Mouse (Mus musculus): ENCODE measurements around the gene Capn7.

Gene Capn7

GRCm38 (mm10) chr14:31398819-31399218 is 62.4 kb downstream of the Capn7 start:
- no peak for TF ChIP-seq GATA4 (IDR thresholded peaks at IDR 0.05; ENCODE audit: insufficient replicate concordance, low read length)

DNA sequence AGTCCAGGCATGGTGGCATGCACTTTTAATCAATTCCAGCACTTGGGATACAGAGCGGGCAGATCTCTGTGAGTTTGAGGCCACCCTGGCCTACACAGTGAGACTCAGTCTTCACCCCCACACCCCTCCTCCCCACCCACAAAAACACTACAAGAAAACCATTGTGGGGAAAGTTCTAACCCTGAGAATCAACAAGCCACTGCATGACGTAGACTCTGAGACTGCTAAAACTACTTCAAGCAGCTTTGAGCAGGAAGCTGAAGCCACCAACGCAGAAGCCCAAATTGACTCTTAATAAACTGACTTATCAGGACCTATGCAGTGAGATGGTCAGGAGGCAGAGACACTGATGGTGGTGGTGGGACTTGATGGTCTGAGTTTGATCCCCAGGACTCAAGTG is 62.8 kb downstream of the Capn7 start:
- no peak for TF ChIP-seq GATA4 (IDR thresholded peaks at IDR 0.05; ENCODE audit: insufficient replicate concordance, low read length)

DNA sequence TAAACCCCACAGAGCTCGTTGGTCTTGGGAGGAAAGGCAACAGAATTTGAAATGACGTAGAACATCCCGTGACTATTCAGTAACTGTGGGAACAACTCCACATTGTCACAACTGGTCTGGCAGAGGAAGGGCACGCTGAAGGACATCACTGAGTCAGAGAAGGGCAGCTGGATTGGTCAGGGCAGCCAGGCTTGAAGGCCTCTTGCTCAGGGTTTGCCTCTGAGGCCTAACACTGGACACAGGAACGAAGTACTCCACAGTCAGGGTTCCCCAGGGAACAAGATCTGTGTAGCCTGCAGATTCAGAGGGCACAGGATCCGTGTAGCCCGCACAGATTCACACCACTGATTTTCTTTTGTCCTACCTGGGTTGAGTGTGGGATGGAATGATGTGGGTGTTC is 63.8 kb downstream of the Capn7 start:
- no peak for TF ChIP-seq GATA4 (IDR thresholded peaks at IDR 0.05; ENCODE audit: insufficient replicate concordance, low read length)

- no peak; the same call in 1 of the 2 replicates for TF ChIP-seq GATA4 (IDR thresholded peaks at IDR 0.05; ENCODE audit: insufficient replicate concordance, low read length)
Observed at GRCm38 (mm10) chr14:31400896-31401295, 64.5 kb downstream of the Capn7 start.

GRCm38 (mm10) chr14:31401918-31402427 is 65.5 kb downstream of the Capn7 start:
- no peak for TF ChIP-seq GATA4 (IDR thresholded peaks at IDR 0.05; ENCODE audit: insufficient replicate concordance, low read length)

- no peak for TF ChIP-seq GATA4 (IDR thresholded peaks at IDR 0.05; ENCODE audit: insufficient replicate concordance, low read length)
Observed at GRCm38 (mm10) chr14:31402693-31403092, 66.3 kb downstream of the Capn7 start.

GRCm38 (mm10) chr14:31403556-31403955 is 67.1 kb downstream of the Capn7 start:
- no peak for TF ChIP-seq GATA4 (IDR thresholded peaks at IDR 0.05; ENCODE audit: insufficient replicate concordance, low read length)

GRCm38 (mm10) chr14:31403995-31404394 is 67.6 kb downstream of the Capn7 start:
- TF ChIP-seq GATA4 (IDR thresholded peaks at IDR 0.05; ENCODE audit: insufficient replicate concordance, low read length), result peak; percentile 100

DNA sequence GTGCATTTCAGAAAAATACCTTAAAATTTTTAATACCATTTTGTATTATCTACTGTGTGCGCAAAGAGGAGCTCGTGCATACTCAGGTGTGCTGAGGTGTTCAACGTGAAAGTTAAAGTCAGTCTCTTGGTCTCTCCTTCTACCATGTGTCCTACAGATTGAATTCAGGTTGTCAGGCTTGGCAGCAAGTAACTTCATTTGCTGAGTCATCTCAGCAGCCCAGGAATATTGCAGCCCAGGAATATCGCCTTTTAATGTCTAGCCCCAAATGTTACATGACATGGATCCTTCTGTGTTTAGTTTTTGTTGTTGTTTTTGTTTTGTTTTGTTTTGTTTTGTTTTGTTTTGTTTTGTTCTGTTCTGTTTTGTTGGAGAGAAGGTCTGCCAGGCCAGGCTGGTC is 68.2 kb downstream of the Capn7 start:
- TF ChIP-seq GATA4 (IDR thresholded peaks at IDR 0.05; ENCODE audit: insufficient replicate concordance, low read length), result no peak

DNA sequence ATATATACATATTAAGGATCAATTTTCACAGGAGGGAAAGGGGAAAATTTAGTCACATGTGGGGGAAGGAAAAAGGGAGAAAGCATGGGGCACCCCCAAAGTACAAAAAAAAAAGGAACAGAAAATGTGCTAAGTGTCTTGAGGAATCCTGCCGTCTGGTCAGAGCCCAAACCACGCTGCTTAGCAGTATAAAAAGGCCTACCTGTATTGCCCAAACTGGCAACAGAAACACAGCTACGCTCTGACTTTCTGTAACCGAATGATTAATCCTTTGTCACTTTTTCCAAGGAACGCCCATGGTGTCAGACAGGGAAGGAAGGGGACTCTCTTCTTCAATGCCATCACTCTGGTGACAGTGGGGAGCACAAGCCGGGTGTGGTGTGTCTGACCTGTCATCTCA is 69.2 kb downstream of the Capn7 start:
- no peak for TF ChIP-seq GATA4 (IDR thresholded peaks at IDR 0.05; ENCODE audit: insufficient replicate concordance, low read length)

GRCm38 (mm10) chr14:31406154-31406810 is 69.8 kb downstream of the Capn7 start:
- TF ChIP-seq GATA4 (IDR thresholded peaks at IDR 0.05; ENCODE audit: insufficient replicate concordance, low read length), result no peak

DNA sequence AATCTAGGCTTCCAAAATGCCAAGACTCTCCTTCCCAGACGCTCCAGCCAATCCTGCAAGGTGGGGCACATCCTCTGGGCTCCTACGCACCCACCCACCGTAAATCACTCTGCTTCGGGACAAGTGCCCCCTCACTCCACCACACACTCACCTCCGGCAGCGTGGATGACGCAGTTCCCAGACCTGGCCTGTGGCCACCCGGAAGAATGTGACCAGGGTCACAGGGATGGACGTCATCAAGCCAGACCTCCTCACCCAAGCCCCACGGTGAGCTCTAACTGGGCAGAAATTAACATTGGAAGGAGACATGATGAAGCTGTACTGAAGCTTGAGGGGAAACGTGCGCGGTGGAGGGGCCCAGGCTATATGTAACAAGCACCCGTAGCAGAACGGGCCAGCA is 70.8 kb downstream of the Capn7 start:
- TF ChIP-seq GATA4 (IDR thresholded peaks at IDR 0.05; ENCODE audit: insufficient replicate concordance, low read length), result no peak

DNA sequence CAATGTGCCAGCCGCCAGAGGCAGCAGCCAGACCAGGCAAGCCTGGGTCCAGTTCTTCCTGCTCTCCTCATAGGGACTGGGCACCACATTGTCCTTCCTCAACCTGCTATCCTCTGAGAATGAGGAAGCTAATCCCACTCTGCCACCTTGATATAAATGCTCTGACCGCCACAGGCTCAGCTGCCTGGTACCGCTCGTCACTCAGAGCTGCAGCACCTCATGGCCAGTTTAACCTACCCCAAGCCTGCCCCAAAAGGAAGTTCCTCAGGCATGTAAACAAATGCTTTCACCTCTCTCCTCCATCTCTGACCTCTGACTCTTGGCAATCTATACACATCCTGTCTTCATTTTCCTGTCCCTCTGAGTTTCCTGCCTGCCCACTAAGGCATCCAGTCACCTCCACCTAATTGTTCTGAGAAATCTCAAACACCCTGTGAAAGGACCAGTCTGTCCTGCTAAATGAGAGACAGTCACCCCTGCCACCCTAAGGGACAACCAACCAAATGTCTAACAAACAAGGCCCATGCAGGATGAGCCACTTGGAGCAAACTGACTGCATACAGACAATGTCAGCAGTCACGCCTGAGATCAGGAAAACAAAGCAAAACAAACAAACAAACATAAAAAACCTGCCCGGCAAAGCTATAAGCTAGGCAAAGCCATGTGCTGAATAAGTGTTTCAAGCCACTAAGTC is 71.6 kb downstream of the Capn7 start:
- peak; percentile 80; the same call in 1 of the 2 replicates for TF ChIP-seq GATA4 (IDR thresholded peaks at IDR 0.05; ENCODE audit: insufficient replicate concordance, low read length)

GRCm38 (mm10) chr14:31408666-31409065 is 72.2 kb downstream of the Capn7 start:
- TF ChIP-seq GATA4 (IDR thresholded peaks at IDR 0.05; ENCODE audit: insufficient replicate concordance, low read length), result no peak

DNA sequence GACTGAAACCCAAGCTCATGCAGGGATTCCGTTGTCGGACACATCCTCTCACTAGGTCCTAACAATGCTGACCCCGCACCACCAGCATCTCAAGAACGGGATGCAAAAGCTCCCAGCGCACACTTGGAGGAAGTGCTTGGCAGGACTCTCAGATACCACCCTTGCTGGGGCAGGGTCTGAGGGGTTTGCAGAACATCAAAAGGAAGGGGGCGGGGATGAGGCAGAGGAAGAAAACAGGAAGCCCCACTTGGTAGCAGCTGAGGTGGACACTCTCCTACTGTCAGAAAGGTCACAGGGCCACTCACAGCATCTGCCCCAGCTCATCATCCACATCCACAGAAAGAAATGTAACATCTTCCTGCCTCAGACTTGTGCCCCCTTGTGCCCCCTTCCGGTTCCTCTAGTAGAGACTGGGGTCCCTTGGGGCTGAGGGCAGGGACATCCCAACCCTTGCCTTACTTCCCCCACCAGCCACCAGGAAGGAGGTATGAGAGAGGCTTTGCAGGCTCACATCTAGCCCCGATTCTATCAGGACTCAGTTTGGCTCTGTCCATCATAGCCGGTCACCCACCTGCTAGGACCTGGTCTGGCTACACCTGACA is 73.8 kb downstream of the Capn7 start:
- TF ChIP-seq GATA4 (IDR thresholded peaks at IDR 0.05; ENCODE audit: insufficient replicate concordance, low read length), result no peak

GRCm38 (mm10) chr14:31410737-31411136 is 74.3 kb downstream of the Capn7 start:
- TF ChIP-seq GATA4 (IDR thresholded peaks at IDR 0.05; ENCODE audit: insufficient replicate concordance, low read length), result no peak
